Mouse (Mus musculus): ENCODE data around the gene Bglap. TPM values are rescaled to one million over a fixed set of nuclear protein-coding genes. Genes with fewer than 3 reads are reported as not detected.
A peak's percentile ranks its signal among the peaks of the same experiment; 100 is the strongest.
"Not testable (repeated sequence)": the region's sequence is repeated elsewhere in the genome, so short reads cannot be mapped to it uniquely, and the experiment has no call there.

Gene Bglap
- polyA plus RNA-seq, 1 experiment from 2014 or later: 0.64 TPM

DNA sequence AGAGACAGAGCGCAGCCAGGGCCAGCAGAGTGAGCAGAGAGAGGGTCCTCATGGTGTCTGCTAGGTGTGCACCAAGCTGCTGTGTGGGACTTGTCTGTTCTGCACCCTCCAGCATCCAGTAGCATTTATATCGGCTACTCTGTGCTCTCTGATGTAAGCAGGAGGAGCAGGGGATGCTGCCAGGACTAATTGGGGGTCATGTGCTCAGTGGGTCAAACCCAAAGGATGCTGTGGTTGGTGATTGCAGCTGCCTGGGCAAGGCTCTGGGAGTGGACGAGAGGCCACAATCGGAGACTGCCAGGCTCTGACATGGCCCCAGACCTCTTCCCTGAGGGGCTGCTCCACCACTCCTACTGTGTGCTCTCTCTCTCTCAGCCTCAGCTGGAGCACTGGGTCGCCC lies 5.7 kb downstream of the Bglap start, which contains the start of gene Bglap2:
TSS of gene Bglap2 (minus strand) at position 101 of the 400 bp plus-strand sequence.
- not testable (repeated sequence) for H3K4me2 ChIP-seq (replicated peaks; ENCODE audit: low read depth); H3K27ac ChIP-seq (replicated peaks); H3K27me3 ChIP-seq (ENCODE audit: control insufficient read depth, insufficient read depth, low read length); H3K9me3 ChIP-seq (ENCODE audit: control insufficient read depth, low read length); DNase-seq (ENCODE audit: low spot score); ATAC-seq (ENCODE audit: low FRiP score, low TSS enrichment); H3K36me3 ChIP-seq (ENCODE audit: control insufficient read depth, insufficient read depth, low read length); H3K4me1 ChIP-seq (replicated peaks; ENCODE audit: control insufficient read depth, insufficient read depth); H3K4me3 ChIP-seq (ENCODE audit: low read depth, low read length); H3K9ac ChIP-seq (ENCODE audit: low read length)
- 80% methylated on average over 5 of the region's 5 CpGs for WGBS

DNA sequence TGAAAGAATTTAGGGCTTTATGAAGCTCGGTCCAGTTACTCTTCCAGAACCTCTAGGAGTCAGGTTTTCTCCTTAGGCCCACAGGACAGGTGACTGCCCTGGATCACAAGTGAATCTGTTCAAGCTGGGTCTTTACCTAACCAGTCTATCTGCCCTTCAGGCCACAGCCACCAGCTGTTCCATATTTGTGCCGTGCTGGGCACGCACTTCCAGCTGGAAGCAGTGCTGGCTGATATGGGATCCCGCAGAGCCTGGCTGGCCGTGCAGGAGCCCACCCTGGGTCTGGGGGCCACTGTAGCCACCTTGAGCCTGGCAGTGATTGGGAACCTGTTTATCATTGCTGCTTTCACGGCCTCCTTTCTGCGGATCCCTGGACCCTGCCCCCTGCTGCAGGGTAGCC lies 7.6 kb downstream of the Bglap start:
- H3K9me3 ChIP-seq (ENCODE audit: control insufficient read depth, low read length); H3K27ac ChIP-seq (replicated peaks); H3K4me1 ChIP-seq (replicated peaks; ENCODE audit: control insufficient read depth, insufficient read depth); H3K4me3 ChIP-seq (ENCODE audit: low read depth, low read length); H3K36me3 ChIP-seq (ENCODE audit: control insufficient read depth, insufficient read depth, low read length); H3K27me3 ChIP-seq (ENCODE audit: control insufficient read depth, insufficient read depth, low read length); H3K9ac ChIP-seq (ENCODE audit: low read length): not testable (repeated sequence)
- peak overlapping the region; percentile 21; the same call in 1 of the 2 replicates for H3K4me2 ChIP-seq (replicated peaks; ENCODE audit: low read depth)
- peak; percentile 13 for DNase-seq (ENCODE audit: low spot score)
- WGBS: 6% methylated on average over 5 of the region's 7 CpGs
- peak; percentile 35; the same call in 1 of the 2 replicates for ATAC-seq (ENCODE audit: low FRiP score, low TSS enrichment)

GRCm38 (mm10) chr3:88375750-88376626 lies 8.3 kb downstream of the Bglap start:
- H3K4me3 ChIP-seq (ENCODE audit: low read depth, low read length); H3K9me3 ChIP-seq (ENCODE audit: control insufficient read depth, low read length); H3K9ac ChIP-seq (ENCODE audit: low read length); H3K36me3 ChIP-seq (ENCODE audit: control insufficient read depth, insufficient read depth, low read length); H3K27me3 ChIP-seq (ENCODE audit: control insufficient read depth, insufficient read depth, low read length); H3K27ac ChIP-seq (replicated peaks); H3K4me1 ChIP-seq (replicated peaks; ENCODE audit: control insufficient read depth, insufficient read depth): not testable (repeated sequence)
- peak; percentile 93 for ATAC-seq (ENCODE audit: low FRiP score, low TSS enrichment)
- DNase-seq (ENCODE audit: low spot score): peak; percentile 81
- WGBS: 9% methylated on average over 16 of the region's 19 CpGs
- peak overlapping the region; percentile 21 for H3K4me2 ChIP-seq (replicated peaks; ENCODE audit: low read depth)

DNA sequence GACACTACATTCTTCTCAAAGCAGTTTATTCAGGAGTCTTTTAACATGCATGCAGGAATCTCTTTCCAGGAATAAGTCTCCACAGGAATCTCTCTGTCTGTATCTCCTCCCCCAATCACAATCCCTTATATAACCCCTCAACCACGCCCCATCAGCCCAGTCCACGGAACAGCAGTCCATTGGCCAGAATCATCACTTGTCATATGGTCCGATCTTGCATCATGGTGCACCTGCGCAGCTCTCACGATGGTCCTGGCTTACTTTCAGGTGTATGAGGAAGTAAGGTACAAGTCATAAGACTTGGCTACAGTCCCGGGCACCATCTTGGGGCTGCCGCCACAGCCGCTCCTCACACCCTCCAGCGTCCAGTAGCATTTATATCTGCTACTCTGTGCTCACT lies 11.6 kb downstream of the Bglap start, which contains the start of gene Bglap3:
TSS of gene Bglap3 (minus strand) at position 101 of the 400 bp plus-strand sequence.
- DNase-seq (ENCODE audit: low spot score); H3K4me3 ChIP-seq (ENCODE audit: low read depth, low read length); H3K27ac ChIP-seq (replicated peaks); H3K4me1 ChIP-seq (replicated peaks; ENCODE audit: control insufficient read depth, insufficient read depth); H3K36me3 ChIP-seq (ENCODE audit: control insufficient read depth, insufficient read depth, low read length); H3K9me3 ChIP-seq (ENCODE audit: control insufficient read depth, low read length); ATAC-seq (ENCODE audit: low FRiP score, low TSS enrichment); H3K4me2 ChIP-seq (replicated peaks; ENCODE audit: low read depth); H3K27me3 ChIP-seq (ENCODE audit: control insufficient read depth, insufficient read depth, low read length); H3K9ac ChIP-seq (ENCODE audit: low read length): not testable (repeated sequence)
- WGBS: 89% methylated on average over 9 of the region's 9 CpGs

- not testable (repeated sequence) for H3K4me2 ChIP-seq (replicated peaks; ENCODE audit: low read depth); H3K27me3 ChIP-seq (ENCODE audit: control insufficient read depth, insufficient read depth, low read length); DNase-seq (ENCODE audit: low spot score); H3K4me1 ChIP-seq (replicated peaks; ENCODE audit: control insufficient read depth, insufficient read depth); H3K27ac ChIP-seq (replicated peaks); H3K36me3 ChIP-seq (ENCODE audit: control insufficient read depth, insufficient read depth, low read length); H3K4me3 ChIP-seq (ENCODE audit: low read depth, low read length); H3K9ac ChIP-seq (ENCODE audit: low read length); ATAC-seq (ENCODE audit: low FRiP score, low TSS enrichment); H3K9me3 ChIP-seq (ENCODE audit: control insufficient read depth, low read length)
- 86% methylated on average over 7 of the region's 7 CpGs for WGBS
Observed at GRCm38 (mm10) chr3:88368511-88368910, 15.8 kb downstream of the Bglap start.

DNA sequence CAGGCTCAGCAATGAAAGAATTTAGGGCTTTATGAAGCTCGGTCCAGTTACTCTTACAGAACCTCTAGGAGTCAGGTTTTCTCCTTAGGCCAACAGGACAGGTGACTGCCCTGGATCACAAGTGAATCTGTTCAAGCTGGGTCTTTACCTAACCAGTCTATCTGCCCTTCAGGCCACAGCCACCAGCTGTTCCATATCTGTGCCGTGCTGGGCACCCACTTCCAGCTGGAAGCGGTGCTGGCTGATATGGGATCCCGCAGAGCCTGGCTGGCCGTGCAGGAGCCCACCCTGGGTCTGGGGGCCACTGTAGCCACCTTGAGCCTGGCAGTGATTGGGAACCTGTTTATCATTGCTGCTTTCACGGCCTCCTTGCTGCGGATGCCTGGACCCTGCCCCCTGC lies 16.7 kb downstream of the Bglap start:
- H3K27ac ChIP-seq (replicated peaks); H3K36me3 ChIP-seq (ENCODE audit: control insufficient read depth, insufficient read depth, low read length); ATAC-seq (ENCODE audit: low FRiP score, low TSS enrichment); H3K9ac ChIP-seq (ENCODE audit: low read length); H3K27me3 ChIP-seq (ENCODE audit: control insufficient read depth, insufficient read depth, low read length); H3K4me3 ChIP-seq (ENCODE audit: low read depth, low read length); DNase-seq (ENCODE audit: low spot score); H3K9me3 ChIP-seq (ENCODE audit: control insufficient read depth, low read length); H3K4me2 ChIP-seq (replicated peaks; ENCODE audit: low read depth); H3K4me1 ChIP-seq (replicated peaks; ENCODE audit: control insufficient read depth, insufficient read depth): not testable (repeated sequence)
- 42% methylated on average over 3 of the region's 7 CpGs for WGBS

- not testable (repeated sequence) for H3K4me2 ChIP-seq (replicated peaks; ENCODE audit: low read depth); H3K9ac ChIP-seq (ENCODE audit: low read length); H3K27ac ChIP-seq (replicated peaks); H3K36me3 ChIP-seq (ENCODE audit: control insufficient read depth, insufficient read depth, low read length); H3K27me3 ChIP-seq (ENCODE audit: control insufficient read depth, insufficient read depth, low read length); H3K4me1 ChIP-seq (replicated peaks; ENCODE audit: control insufficient read depth, insufficient read depth); H3K4me3 ChIP-seq (ENCODE audit: low read depth, low read length); H3K9me3 ChIP-seq (ENCODE audit: control insufficient read depth, low read length)
- DNase-seq (ENCODE audit: low spot score): peak; percentile 64
- peak; percentile 70 for ATAC-seq (ENCODE audit: low FRiP score, low TSS enrichment)
- WGBS: 4% methylated on average over 16 of the region's 22 CpGs
Observed at GRCm38 (mm10) chr3:88366830-88367428, 17.3 kb downstream of the Bglap start.
